Mouse (Mus musculus): Measurements from ENCODE around the gene Cope.

Cope gene

DNA sequence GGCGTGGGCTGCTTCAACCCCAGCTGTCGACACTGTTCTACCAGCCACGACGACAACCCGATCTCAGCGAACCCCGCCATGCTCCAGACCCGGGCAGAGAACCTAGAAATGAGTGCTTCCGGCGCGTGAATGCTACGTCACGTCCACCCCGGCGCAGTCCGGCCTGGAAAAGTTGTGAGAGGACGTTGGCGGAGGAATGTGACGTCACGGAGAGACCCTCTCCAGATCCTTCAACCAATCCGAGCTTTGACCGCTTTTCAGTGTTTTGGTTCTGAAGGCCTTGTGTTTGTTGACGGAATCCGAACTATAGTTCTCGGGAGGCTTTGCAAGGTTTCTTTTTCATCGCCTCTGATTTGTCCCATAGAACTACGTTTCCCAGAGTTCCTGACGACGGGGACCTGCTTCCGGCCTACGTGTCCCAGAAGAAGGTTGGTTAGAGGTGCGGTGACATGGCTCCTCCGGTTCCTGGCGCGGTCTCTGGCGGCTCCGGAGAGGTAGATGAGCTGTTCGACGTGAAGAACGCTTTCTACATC, at the start of gene Cope, which contains the start of gene Ddx49:
Gene Cope, plus strand, starts transcription at position 161 of the 533 bp plus-strand sequence.
Gene Ddx49, minus strand, starts transcription at position 132 of the 533 bp plus-strand sequence.
- peak; percentile 96 for DNase-seq

GRCm38 (mm10) chr8:70254628-70255027, 47.7 kb upstream of the Cope start:
- DNase-seq: no peak

- no peak for DNase-seq
These were observed 44.9 kb upstream of the Cope start for GRCm38 (mm10) chr8:70257456-70257855.

DNA sequence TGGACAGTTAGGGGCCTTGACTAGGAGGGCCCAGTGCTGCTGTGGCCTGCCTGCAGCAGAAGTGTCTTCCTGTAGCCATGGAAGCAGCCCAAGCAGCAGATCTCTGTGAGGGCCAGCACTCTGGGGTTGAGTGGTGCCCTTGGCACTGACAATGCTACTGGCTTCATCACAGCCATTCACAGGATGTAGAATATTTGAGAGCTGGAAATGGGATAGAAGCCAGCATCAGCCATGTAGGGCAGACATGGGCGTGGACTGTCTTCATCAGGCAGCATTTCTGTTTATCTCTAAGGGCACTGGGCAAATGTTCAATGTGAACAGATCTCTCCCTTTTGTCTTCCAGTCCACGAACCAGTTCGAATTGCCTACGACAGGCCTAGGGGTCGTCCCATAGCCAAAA, 43.7 kb upstream of the Cope start:
- DNase-seq: no peak

- DNase-seq: no peak
These were observed 43.3 kb upstream of the Cope start for GRCm38 (mm10) chr8:70259043-70259442.

- no peak for DNase-seq
These were observed 34.6 kb upstream of the Cope start for GRCm38 (mm10) chr8:70267674-70268073.

GRCm38 (mm10) chr8:70268311-70268710, 34.0 kb upstream of the Cope start:
- DNase-seq: no peak

DNA sequence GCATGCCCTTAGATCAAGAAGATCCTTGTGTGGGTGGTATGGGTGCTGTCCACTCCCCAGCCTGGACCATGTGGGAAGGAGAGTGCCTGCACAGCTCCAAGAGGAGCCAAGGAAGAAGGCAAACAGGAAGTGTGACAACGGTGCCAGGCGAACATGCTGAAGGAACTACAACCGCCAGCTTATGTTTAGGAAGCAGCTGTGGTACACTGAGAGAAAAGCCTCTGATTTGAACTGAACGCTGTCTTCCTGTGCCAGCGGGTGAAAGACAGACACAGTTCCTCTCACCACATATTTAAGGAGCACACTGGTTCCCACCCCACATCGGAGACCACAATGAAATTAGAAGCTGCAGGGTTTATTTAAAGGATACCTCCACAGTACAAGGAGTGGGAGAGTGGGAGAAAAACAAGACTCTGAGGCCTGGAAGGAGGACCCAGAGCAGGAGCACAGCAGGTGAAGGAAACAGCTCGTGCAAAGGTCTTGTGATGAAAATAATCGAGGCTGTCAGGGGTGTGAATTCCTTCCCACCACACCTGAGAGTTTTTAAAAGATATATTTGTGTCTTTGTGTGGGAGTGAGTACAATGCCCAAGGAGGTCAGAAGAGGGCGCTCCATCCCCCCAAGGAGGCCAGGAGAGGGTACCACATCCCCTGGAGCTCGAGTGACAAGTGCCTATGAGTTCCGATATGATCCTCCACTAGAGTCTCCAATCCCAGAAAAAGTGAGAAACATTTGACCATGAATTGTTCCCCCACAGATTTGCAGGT, 33.3 kb upstream of the Cope start:
- peak; percentile 14 to 64 for DNase-seq

- DNase-seq: peak; percentile 40 to 53
These were observed 29.4 kb upstream of the Cope start for GRCm38 (mm10) chr8:70272949-70273348.

- no peak for DNase-seq
These were observed 28.0 kb upstream of the Cope start for GRCm38 (mm10) chr8:70274350-70274749.

- peak; percentile 40 to 68 for DNase-seq
These were observed 25.8 kb upstream of the Cope start for GRCm38 (mm10) chr8:70276476-70276875.

DNA sequence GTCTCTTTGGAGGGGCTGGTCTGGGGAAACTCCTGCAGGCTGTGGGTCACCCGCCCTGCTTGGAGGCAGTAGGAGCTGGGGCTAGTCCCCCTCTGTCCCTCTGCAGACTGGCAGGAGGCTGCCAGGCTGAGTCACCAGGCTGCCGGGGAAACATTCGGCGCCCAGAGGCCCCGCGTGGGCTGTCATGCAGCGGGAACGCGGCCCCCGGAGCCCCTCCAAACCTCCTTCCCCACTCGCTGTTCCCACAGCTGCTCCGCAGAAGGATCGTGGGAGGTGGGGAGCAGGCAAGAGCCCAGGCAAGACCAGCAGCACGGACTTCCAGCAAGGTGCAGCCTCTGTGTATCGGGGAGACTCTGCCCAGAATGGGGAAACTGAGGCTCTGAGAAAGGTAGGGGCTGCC, 24.1 kb upstream of the Cope start:
- DNase-seq: no peak

GRCm38 (mm10) chr8:70279266-70279665, 23.1 kb upstream of the Cope start:
- DNase-seq: no peak

GRCm38 (mm10) chr8:70281001-70281400, 21.3 kb upstream of the Cope start:
- DNase-seq: no peak

- peak; percentile 92 to 95 for DNase-seq
These were observed 19.6 kb upstream of the Cope start, which contains the start of gene Homer3 for GRCm38 (mm10) chr8:70282603-70283135. Homer3 (plus strand) TSS chr8:70282827.

DNA sequence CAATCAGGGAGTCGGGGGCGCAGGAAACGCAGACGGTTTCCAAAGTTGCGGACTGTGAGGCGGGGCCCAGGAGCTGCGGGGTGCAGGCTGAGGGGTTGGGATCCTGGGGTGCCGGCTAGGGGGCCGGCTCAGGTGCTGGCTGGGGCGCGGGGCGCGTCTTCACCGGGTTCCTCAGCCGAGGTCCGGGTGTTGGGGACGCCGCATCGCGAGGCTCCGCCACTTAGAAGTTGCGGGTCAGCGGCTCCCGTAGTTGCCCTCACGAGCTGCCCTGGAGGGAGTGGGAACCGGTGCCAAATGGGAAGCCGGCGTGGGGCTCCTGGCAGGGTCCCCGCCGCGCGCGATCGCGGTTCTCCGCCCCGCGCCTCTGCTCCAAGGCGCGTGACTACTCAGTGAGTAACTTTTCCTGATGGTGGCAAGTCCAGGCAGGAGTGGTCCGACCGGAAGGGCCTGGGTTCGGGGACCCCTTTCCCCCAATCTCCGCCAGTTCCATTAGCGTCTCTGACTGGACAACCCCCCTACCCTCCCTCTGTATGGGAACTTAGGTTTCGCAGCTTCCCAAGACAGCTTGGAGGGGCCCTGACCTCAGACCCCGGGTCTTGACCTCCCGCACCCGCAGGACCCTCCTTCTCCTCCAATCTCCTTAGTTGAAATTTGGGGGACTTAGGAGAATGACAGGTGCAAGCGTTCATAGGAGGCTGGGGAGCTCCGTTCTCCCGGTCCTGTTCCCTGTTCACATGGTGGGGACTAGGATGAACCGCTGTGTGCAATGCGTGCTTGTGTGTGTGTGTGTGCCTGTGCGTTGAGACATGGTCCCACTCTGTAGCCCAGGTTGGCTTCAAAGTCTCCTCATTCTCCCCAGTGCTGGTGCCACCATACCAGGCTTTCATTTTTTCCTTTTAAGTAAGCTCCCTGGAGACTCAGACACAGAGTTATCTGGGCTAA, 18.9 kb upstream of the Cope start:
- DNase-seq: peak; percentile 12 to 45

- DNase-seq: no peak
These were observed 17.9 kb upstream of the Cope start for GRCm38 (mm10) chr8:70284421-70284820.

DNA sequence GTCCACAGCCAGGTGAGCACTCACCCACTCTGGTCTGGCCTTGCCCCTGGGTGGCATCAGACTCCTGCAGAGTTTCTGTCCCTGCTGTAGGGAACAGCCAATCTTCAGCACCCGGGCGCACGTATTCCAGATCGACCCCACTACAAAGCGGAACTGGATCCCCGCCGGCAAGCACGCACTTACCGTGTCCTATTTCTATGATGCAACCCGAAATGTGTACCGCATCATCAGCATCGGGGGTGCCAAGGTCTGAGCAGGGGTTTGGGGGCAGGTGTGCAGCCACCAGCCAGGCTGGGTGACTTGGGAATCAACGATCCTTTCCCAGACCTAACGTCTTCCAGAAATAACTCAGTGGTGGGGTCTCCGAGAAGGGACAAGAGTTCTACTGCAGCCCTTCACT, 17.0 kb upstream of the Cope start:
- no peak for DNase-seq

DNA sequence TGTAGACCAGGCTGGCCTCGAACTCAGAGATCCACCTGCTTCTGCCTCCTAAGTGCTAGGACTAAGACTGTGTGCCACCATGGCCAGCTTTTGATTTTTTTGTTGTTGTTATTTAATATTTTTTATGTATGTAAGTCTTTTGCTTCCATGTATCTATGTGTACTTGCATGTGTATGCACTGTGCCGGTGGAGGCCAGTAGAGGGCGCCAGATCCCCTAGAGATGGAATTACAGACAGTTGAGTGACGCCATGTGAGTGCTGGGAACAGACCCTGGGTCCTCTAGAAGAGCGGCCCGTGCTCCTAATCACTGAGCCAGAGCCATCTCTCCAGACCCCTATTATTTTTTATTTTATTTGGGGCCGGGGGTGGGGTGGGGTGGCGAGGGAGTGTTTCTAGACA, 15.6 kb upstream of the Cope start:
- peak in 1 of 2 experiments; percentile 37 for DNase-seq

DNA sequence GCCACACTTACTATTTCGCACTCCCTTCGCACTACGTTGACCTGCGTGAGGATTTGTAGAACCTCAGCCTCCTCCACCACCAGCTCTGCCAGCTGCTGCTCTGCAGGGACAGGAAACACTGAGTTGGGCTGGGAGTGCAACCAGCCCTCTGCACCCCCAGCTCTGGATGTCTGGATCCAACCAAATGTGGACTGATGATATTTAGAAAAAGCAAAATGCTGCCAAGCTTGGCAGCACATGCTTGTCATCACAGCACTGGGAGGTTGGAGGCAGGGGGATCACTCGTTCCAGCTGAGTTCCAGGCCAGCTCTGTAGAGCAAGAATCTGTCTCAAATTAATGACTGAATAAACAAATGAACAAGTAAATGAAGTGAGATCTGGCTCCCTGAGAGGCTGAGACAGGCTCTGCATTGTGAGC, 8.3 kb upstream of the Cope start:
- DNase-seq: no peak

DNA sequence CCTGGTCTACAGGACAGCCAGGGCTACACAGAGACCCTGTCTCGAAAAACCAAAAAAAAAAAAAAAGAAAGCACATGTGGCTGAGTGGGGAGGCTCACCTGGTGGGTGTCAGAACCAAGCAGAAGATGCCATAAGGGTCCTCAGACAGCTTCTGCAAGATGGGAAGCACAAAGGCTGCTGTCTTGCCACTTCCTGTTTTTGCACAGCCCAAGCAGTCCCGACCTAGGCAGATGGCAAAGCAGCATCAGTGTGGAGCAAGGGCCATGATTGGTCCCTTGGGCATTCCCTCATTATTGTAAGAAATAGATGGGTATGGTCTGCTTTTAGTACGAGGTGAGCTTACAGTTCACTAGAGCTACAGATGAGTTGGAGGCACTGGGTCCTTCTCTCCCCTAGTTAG, 1.4 kb upstream of the Cope start:
- no peak for DNase-seq

GRCm38 (mm10) chr8:70302901-70303300, 583 bp downstream of the Cope start:
- DNase-seq: no peak

GRCm38 (mm10) chr8:70309311-70309710, 7.0 kb downstream of the Cope start:
- DNase-seq: peak in 1 of 2 experiments; percentile 50
